Mouse (Mus musculus) embryonic fibroblast, embryonic 13.5 days (primary cell): ENCODE measurements around the gene Arhgap33. TPM values are rescaled to one million over a fixed set of nuclear protein-coding genes. Genes with fewer than 3 reads are reported as not detected.
"Not testable (repeated sequence)": the region's sequence is repeated elsewhere in the genome, so short reads cannot be mapped to it uniquely, and the experiment has no call there.

Experiments used
- H3K27ac ChIP-seq: 2 replicates; pipeline ENCODE4 v1.5.1; 2012; ENCODE audit warnings: low read length, control low read depth, inconsistent platforms; ENCODE audit not compliant: insufficient read depth
- H3K4me1 ChIP-seq: 2 replicates; pipeline ENCODE4 v1.6.1; 2011; ENCODE audit warnings: low read length; ENCODE audit not compliant: control insufficient read depth, insufficient read depth
- H3K4me3 ChIP-seq: 2 replicates; pipeline ENCODE4 v1.5.1; 2011; ENCODE audit warnings: mild to moderate bottlenecking, control low read depth, low read length; ENCODE audit not compliant: insufficient read depth
- CTCF ChIP-seq: IDR thresholded peaks from 2 replicates; pipeline ENCODE4 v1.5.1; 2011; ENCODE audit warnings: mild to moderate bottlenecking, control low read depth, low read length, moderate library complexity, borderline replicate concordance; ENCODE audit not compliant: insufficient read depth
- POLR2A ChIP-seq: IDR thresholded peaks from 2 replicates; pipeline ENCODE4 v1.6.1; 2011; ENCODE audit warnings: low read depth, mild to moderate bottlenecking, control low read depth, low read length, moderate library complexity
- polyA plus RNA-seq: library from polyadenylated mRNA; stranded (reverse); fragments of >200 nt; gene quantifications from 2 replicates; pipeline ENCODE4 v1.2.4, GENCODE M21; 2011; ENCODE audit warnings: low read depth; ENCODE audit not compliant: missing spikeins, insufficient read length

Arhgap33 gene
- polyA plus RNA-seq, 1 experiment: 7.1 TPM

GRCm38 (mm10) chr7:30493401-30493931 is 41.4 kb downstream of the Arhgap33 start, which contains the start of gene Prodh2:
Gene Prodh2, plus strand, starts transcription at chr7:30493622.
- TF ChIP-seq POLR2A (no peak), CTCF (no peak)
- H3K4me1 ChIP-seq: no peaks in the 10 kb centered on the region
- H3K4me3 ChIP-seq: no peak within 1 kb of the TSS
- no peak within 1 kb of the TSS for H3K27ac ChIP-seq

GRCm38 (mm10) chr7:30492765-30493164 is 42.1 kb downstream of the Arhgap33 start:
- H3K4me3 ChIP-seq: no peak overlapping the region
- no peaks in the 10 kb centered on the region for H3K4me1 ChIP-seq
- H3K27ac ChIP-seq: no peak overlapping the region
- TF ChIP-seq CTCF (peak; percentile 63; the same call in 1 of the 2 replicates), POLR2A (no peak)

- Histone ChIP-seq H3K27ac (no peak overlapping the region), H3K4me1 (no peaks in the 10 kb centered on the region), H3K4me3 (no peak overlapping the region)
- no peak for TF ChIP-seq POLR2A
- no peak for TF ChIP-seq CTCF
Measured at GRCm38 (mm10) chr7:30490957-30491307, 43.9 kb downstream of the Arhgap33 start.

DNA sequence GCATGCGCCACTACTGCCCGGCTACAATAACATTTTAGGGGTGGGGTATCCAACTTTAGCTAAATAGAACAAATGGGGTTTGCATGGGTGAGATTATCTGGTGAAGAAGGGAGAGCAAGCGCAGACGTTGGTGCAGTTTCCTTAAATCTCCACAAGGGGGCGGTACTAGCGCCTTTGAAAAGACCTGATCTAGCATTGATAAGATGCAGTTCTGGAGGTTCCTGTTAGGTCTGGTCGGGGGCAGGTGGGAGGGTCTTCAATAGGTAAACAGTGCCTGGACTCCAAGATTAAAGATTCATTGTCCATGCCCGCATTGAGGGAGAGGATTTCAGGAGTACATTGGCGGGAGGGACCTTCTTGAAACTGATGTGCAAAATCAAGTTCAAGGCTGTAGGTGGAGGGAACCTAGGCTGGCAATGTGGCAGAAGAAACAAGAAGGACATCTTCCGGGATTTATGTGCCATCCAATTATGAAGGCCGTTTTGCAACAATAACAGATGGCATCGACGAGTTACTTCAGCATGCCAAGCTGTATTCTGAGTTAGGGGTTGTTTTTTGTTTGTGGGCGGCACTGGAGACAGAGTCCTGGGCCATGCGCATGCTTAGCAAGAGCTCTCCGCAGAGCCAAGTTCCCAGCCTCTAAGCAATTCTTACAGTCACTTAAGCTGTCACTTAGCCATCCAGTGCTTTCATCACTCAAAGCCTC is 44.5 kb downstream of the Arhgap33 start:
- Histone ChIP-seq H3K4me3 (no peak overlapping the region), H3K4me1 (no peaks in the 10 kb centered on the region), H3K27ac (no peak overlapping the region)
- TF ChIP-seq CTCF (no peak), POLR2A (no peak)

- Histone ChIP-seq H3K4me1 (no peaks in the 10 kb centered on the region), H3K4me3 (no peak overlapping the region), H3K27ac (no peak overlapping the region)
- TF ChIP-seq CTCF (no peak), POLR2A (no peak)
Measured at GRCm38 (mm10) chr7:30484250-30484649, 50.6 kb downstream of the Arhgap33 start.

- TF ChIP-seq CTCF (no peak), POLR2A (no peak)
- Histone ChIP-seq H3K4me3 (no peak overlapping the region), H3K27ac (no peak overlapping the region), H3K4me1 (no peaks in the 10 kb centered on the region)
Measured at GRCm38 (mm10) chr7:30477415-30478381, 57.2 kb downstream of the Arhgap33 start.

DNA sequence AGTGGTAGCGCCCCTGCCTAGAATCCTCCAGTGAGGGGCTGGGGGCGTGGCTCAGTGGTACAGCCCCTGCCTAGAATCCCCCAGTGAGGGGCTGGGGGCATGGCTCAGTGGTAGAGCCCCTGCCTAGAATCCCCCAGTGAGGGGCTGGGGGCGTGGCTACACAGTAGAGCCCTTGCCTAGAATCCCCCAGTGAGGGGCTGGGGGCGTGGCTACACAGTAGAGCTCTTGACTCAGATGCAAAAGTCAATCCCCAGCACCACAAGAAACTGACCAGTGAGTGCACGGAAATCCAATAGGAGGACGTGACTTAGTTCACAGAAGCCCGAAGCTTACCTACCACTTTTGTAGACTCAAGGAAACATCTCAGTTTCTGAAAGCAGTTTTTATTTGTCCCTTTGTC is 58.7 kb downstream of the Arhgap33 start:
- not testable (repeated sequence) for H3K27ac ChIP-seq, H3K4me1 ChIP-seq, H3K4me3 ChIP-seq

GRCm38 (mm10) chr7:30474999-30475398 is 59.9 kb downstream of the Arhgap33 start:
- Histone ChIP-seq H3K27ac (no peak overlapping the region), H3K4me3 (no peak overlapping the region), H3K4me1 (no peaks in the 10 kb centered on the region)
- TF ChIP-seq CTCF: no peak
- no peak for TF ChIP-seq POLR2A

DNA sequence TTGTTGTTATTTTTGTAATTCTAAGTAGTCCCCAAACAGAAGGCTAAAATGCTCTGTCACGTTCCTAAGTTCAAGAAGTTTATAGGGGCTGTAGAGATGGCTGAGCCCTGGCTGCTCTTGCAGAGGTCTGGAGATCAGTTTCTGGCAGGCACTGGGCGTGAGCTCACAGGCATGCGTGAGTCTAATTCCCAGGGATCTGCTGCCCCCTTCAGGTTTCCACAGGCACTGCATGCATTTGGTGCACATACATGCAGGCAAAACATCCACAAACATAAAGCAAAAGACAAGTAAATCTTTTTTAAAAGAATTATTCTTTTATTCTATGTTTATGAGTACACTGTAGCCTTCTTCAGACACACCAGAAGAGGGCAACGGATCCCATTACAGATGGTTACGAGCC is 62.4 kb downstream of the Arhgap33 start:
- no peak overlapping the region for H3K4me3 ChIP-seq
- TF ChIP-seq CTCF: peak; percentile 26; the same call in 1 of the 2 replicates
- no peak for TF ChIP-seq POLR2A

More for the DNA sequence above, 62.4 kb downstream of the Arhgap33 start:
- H3K27ac ChIP-seq: no peak overlapping the region
- H3K4me1 ChIP-seq: no peaks in the 10 kb centered on the region

Other genes with a start within 250 kb of the Arhgap33 start
- 124 and 149 TPM in 2 replicates for gene Clip3, start 243.3 kb downstream of the Arhgap33 start, polyA plus RNA-seq
- 20.7 and 21.3 TPM in 2 replicates for gene Alkbh6, start 226.3 kb downstream of the Arhgap33 start, polyA plus RNA-seq
- 1.5 and 2.6 TPM in 2 replicates for gene Syne4, start 220.3 kb downstream of the Arhgap33 start, polyA plus RNA-seq
- 0.67 and 0.90 TPM in 2 replicates for gene E130208F15Rik, start 213.3 kb downstream of the Arhgap33 start, polyA plus RNA-seq
- gene Sdhaf1, start 211.2 kb downstream of the Arhgap33 start, polyA plus RNA-seq: 6.1 and 6.8 TPM in 2 replicates
- gene Lrfn3, start 172.3 kb downstream of the Arhgap33 start, polyA plus RNA-seq: 7.5 and 7.6 TPM in 2 replicates
- 7.6 TPM in 1 of 2 replicates, not detected in the other for gene Tyrobp, start 121.3 kb downstream of the Arhgap33 start, polyA plus RNA-seq
- not detected in 2 replicates for gene Hcst, start 115.2 kb downstream of the Arhgap33 start, polyA plus RNA-seq
- 0.42 and 1.1 TPM in 2 replicates for gene Nfkbid, start 113.3 kb downstream of the Arhgap33 start, polyA plus RNA-seq
- 30.8 and 34.2 TPM in 2 replicates for gene Aplp1, start 89.5 kb downstream of the Arhgap33 start, polyA plus RNA-seq
- not detected in 2 replicates for gene Kirrel2, start 77.4 kb downstream of the Arhgap33 start, polyA plus RNA-seq
- gene Nphs1, start 76.7 kb downstream of the Arhgap33 start, polyA plus RNA-seq: not detected in 2 replicates
- not detected in 2 replicates for gene Prodh2, start 41.4 kb downstream of the Arhgap33 start, polyA plus RNA-seq
- gene Hspb6, start 17.1 kb upstream of the Arhgap33 start, polyA plus RNA-seq: 55.6 and 58.1 TPM in 2 replicates
- gene Proser3, start 17.2 kb upstream of the Arhgap33 start, polyA plus RNA-seq: 7.7 and 8.0 TPM in 2 replicates
- gene Lin37, start 24.8 kb upstream of the Arhgap33 start, polyA plus RNA-seq: 30.6 and 38.5 TPM in 2 replicates
- gene U2af1l4, start 28.2 kb upstream of the Arhgap33 start, polyA plus RNA-seq: 49.1 and 79.1 TPM in 2 replicates
- 1.4 and 3.1 TPM in 2 replicates for gene Gm49396, start 28.3 kb upstream of the Arhgap33 start, polyA plus RNA-seq
- gene Psenen, start 28.6 kb upstream of the Arhgap33 start, polyA plus RNA-seq: 130 and 134 TPM in 2 replicates
- not detected in 2 replicates for gene Igflr1, start 30.4 kb upstream of the Arhgap33 start, polyA plus RNA-seq
- 31.9 and 40.1 TPM in 2 replicates for gene Kmt2b, start 53.7 kb upstream of the Arhgap33 start, polyA plus RNA-seq
- not detected in 2 replicates for gene Zbtb32, start 63.8 kb upstream of the Arhgap33 start, polyA plus RNA-seq
- 0.47 and 0.49 TPM in 2 replicates for gene Upk1a, start 77.8 kb upstream of the Arhgap33 start, polyA plus RNA-seq
- gene Cox6b1, start 91.1 kb upstream of the Arhgap33 start, polyA plus RNA-seq: 550 and 557 TPM in 2 replicates
- not detected in 2 replicates for gene Etv2, start 100.8 kb upstream of the Arhgap33 start, polyA plus RNA-seq
- gene Rbm42, start 115.3 kb upstream of the Arhgap33 start, polyA plus RNA-seq: 32.9 and 33.9 TPM in 2 replicates
- 8.1 and 10.5 TPM in 2 replicates for gene Haus5, start 129.9 kb upstream of the Arhgap33 start, polyA plus RNA-seq
- not detected in 2 replicates for gene Pmis2, start 136.5 kb upstream of the Arhgap33 start, polyA plus RNA-seq
- not detected in 2 replicates for gene 2200002J24Rik, start 163.9 kb upstream of the Arhgap33 start, polyA plus RNA-seq
- gene Atp4a, start 177.1 kb upstream of the Arhgap33 start, polyA plus RNA-seq: not detected in 2 replicates
- 136 and 144 TPM in 2 replicates for gene Tmem147, start 194.5 kb upstream of the Arhgap33 start, polyA plus RNA-seq
- not detected in 2 replicates for gene Gapdhs, start 208.6 kb upstream of the Arhgap33 start, polyA plus RNA-seq
- gene Sbsn, start 216.4 kb upstream of the Arhgap33 start, polyA plus RNA-seq: 4.4 and 5.1 TPM in 2 replicates
- gene Dmkn, start 228.7 kb upstream of the Arhgap33 start, polyA plus RNA-seq: not detected in 2 replicates